Mouse (Mus musculus): ENCODE results near the gene Apobec1. TPM values are rescaled to one million over a fixed set of nuclear protein-coding genes. Genes with fewer than 3 reads are reported as not detected.

Apobec1 gene
- total and polyA plus RNA-seq, 3 experiments = 4.5 to 5.8 TPM; not detected in 1

DNA sequence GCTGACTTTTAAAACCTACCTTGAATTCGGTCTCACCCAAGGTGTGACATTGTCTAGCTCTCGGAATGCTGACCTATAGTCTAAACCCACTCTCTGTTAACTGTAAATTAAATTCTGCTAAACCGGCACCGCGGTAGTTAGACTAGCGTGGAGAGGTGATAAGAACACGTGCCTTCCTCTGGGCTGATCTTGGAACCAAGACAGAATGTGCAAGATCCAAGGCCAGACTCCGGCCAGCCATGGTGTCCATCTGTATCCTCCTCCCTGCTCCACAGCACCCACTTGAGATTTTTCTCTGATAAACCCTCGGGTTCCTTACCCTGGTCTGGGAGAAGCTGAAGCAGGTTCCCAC is 7.1 kb upstream of the Apobec1 start:
- H3K27me3 ChIP-seq (ENCODE audit: control insufficient read depth in 1 of 2, insufficient read depth in 2 of 2, low read length in 2 of 2) = no peaks in the 10 kb centered on the region
- peaks cover 24% of the 10 kb centered on the region for H3K79me2 ChIP-seq (ENCODE audit: control insufficient read depth, insufficient read depth, low read length, poor library complexity)
- TF ChIP-seq ZC3H11A (IDR thresholded peaks at IDR 0.05; ENCODE audit: low read depth, low read length) (no peak), EP300 (IDR thresholded peaks at IDR 0.05; ENCODE audit: low read depth in 1 of 2, low read length in 2 of 2) (peak in 1 of 2 experiments; percentile 21; a peak in 1 of 4 replicates), TBP (IDR thresholded peaks at IDR 0.05; ENCODE audit: low read depth, low read length) (peak; percentile 62; the same call in 1 of the 2 replicates), MYC (IDR thresholded peaks at IDR 0.05; ENCODE audit: low read depth, low read length) (peak; percentile 98), NELFE (IDR thresholded peaks at IDR 0.05; ENCODE audit: low read depth, low read length) (peak; percentile 49), GATA1 (IDR thresholded peaks at IDR 0.05; ENCODE audit: low read depth, low read length) (peak; percentile 58), USF1 (IDR thresholded peaks at IDR 0.05; ENCODE audit: low read depth, low read length) (peak; percentile 83), SMC3 (IDR thresholded peaks at IDR 0.05; ENCODE audit: low read depth, low read length) (no peak), MEF2A (IDR thresholded peaks at IDR 0.05; ENCODE audit: extremely low read depth, insufficient replicate concordance, low read depth, low read length, poor library complexity, severe bottlenecking) (no peak), POLR2A (IDR thresholded peaks at IDR 0.05; ENCODE audit: control insufficient read depth in 1 of 2, insufficient read depth in 1 of 2, low read depth in 1 of 2, low read length in 2 of 2, poor library complexity in 1 of 2) (peak; percentile 22 to 65; a peak in 1 of 4 replicates), MAX (IDR thresholded peaks at IDR 0.05; ENCODE audit: low read length) (peak; percentile 98), JUND (IDR thresholded peaks at IDR 0.05; ENCODE audit: low read depth, low read length) (no peak), POLR2AphosphoS2 (IDR thresholded peaks at IDR 0.05; ENCODE audit: low read length) (no peak), GABPA (IDR thresholded peaks at IDR 0.05; ENCODE audit: low read depth, low read length) (no peak), SIN3A (IDR thresholded peaks at IDR 0.05; ENCODE audit: low read length) (peak; percentile 68), MXI1 (IDR thresholded peaks at IDR 0.05; ENCODE audit: low read depth, low read length) (peak; percentile 77), HCFC1 (IDR thresholded peaks at IDR 0.05; ENCODE audit: low read depth, low read length) (0 out of 2 replicates have a peak, but pooled peaks have one; percentile 9), BHLHE40 (IDR thresholded peaks at IDR 0.05; ENCODE audit: borderline replicate concordance, low read depth, low read length) (peak; percentile 86; the same call in 1 of the 2 replicates), CHD2 (IDR thresholded peaks at IDR 0.05; ENCODE audit: low read length) (no peak), TCF12 (IDR thresholded peaks at IDR 0.05; ENCODE audit: low read depth, low read length) (no peak; the same call in 1 of the 2 replicates), TAL1 (IDR thresholded peaks at IDR 0.05; ENCODE audit: low read length) (no peak), CHD1 (IDR thresholded peaks at IDR 0.05; ENCODE audit: low read depth, low read length) (no peak), MAFK (IDR thresholded peaks at IDR 0.05; ENCODE audit: borderline replicate concordance, low read depth, low read length) (no peak), ZKSCAN1 (IDR thresholded peaks at IDR 0.05; ENCODE audit: low read depth, low read length) (no peak), NRF1 (IDR thresholded peaks at IDR 0.05; ENCODE audit: insufficient read depth, low read depth, low read length, poor library complexity, severe bottlenecking) (no peak), MYB (IDR thresholded peaks at IDR 0.05; ENCODE audit: low read depth, low read length) (no peak)
- peaks cover 7 to 17% of the 10 kb centered on the region in 2 experiments for H3K4me1 ChIP-seq (ENCODE audit: control insufficient read depth in 1 of 2, insufficient read depth in 2 of 2, low read length in 2 of 2)
- DNase-seq (ENCODE audit: low read depth, low spot score) = peak; percentile 80
- H3K9ac ChIP-seq (ENCODE audit: control insufficient read depth, low read depth, low read length, poor library complexity, severe bottlenecking) = peak overlapping the region; percentile 78
- peak overlapping the region; percentile 86 for H3K27ac ChIP-seq (ENCODE audit: control insufficient read depth, low read depth, low read length)
- H3K9me3 ChIP-seq (replicated peaks; ENCODE audit: insufficient read depth, low read length) = no peaks in the 10 kb centered on the region
- H3K36me3 ChIP-seq (ENCODE audit: control insufficient read depth in 1 of 2, insufficient read depth in 2 of 2, low read length in 2 of 2) = peaks cover 0 to 15% of the 10 kb centered on the region in 2 experiments; a peak in 3 of 4 replicates
- peak overlapping the region; percentile 66 to 76 for H3K4me3 ChIP-seq (ENCODE audit: control insufficient read depth in 1 of 2, insufficient read depth in 1 of 2, low read depth in 2 of 2, low read length in 2 of 2)

Measured in MEL (cell line).